Mouse (Mus musculus) MEL (cell line): ENCODE measurements at regions not wholly inside any gene's neighbourhood (a gene's known extent, or its start where the extent isn't known, plus 50 kb on each side); places are given as distances from the start of the nearest gene placed in this dataset.

ENCODE experiments used
- DNase-seq: peaks from one replicate; pipeline ENCODE4 v3.0.0; 2011; ENCODE audit warnings: low read depth, low spot score
- H3K27ac ChIP-seq: 2 replicates; pipeline ENCODE4 v1.5.1; 2012; ENCODE audit warnings: low read depth, mild to moderate bottlenecking, control low read depth, low read length, moderate library complexity; ENCODE audit not compliant: control insufficient read depth
- H3K27me3 ChIP-seq, 2 experiments: fragments of 150-350 bp in 1 of 2; sonication (generic) in 1 of 2; 2 replicates each; pipeline ENCODE4 v1.6.1; 2012; ENCODE audit warnings: low read length in 2 of 2, mild to moderate bottlenecking in 2 of 2, improper control_type of control experiment in 1 of 2, moderate library complexity in 1 of 2; ENCODE audit not compliant: insufficient read depth in 2 of 2, control insufficient read depth in 1 of 2
- H3K36me3 ChIP-seq, 2 experiments: 2 replicates each; pipeline ENCODE4 v1.6.1; 2012 to 2014; ENCODE audit warnings: low read length in 2 of 2, improper control_type of control experiment in 1 of 2, inconsistent platforms in 1 of 2, mild to moderate bottlenecking in 1 of 2; ENCODE audit not compliant: insufficient read depth in 2 of 2, control insufficient read depth in 1 of 2
- H3K4me1 ChIP-seq, 2 experiments: fragments of 150-350 bp in 1 of 2; sonication (generic) in 1 of 2; 2 replicates each; pipeline ENCODE4 v1.6.1; 2012; ENCODE audit warnings: low read length in 2 of 2, improper control_type of control experiment in 1 of 2, mild to moderate bottlenecking in 1 of 2; ENCODE audit not compliant: insufficient read depth in 2 of 2, control insufficient read depth in 1 of 2
- H3K4me3 ChIP-seq, 2 experiments: fragments of 150-350 bp in 1 of 2; sonication (generic) in 1 of 2; 2 replicates each; pipeline ENCODE4 v1.5.1; 2012; ENCODE audit warnings: low read depth in 2 of 2, low read length in 2 of 2, mild to moderate bottlenecking in 2 of 2, moderate library complexity in 2 of 2, control low read depth in 1 of 2, improper control_type of control experiment in 1 of 2; ENCODE audit not compliant: control insufficient read depth in 1 of 2, insufficient read depth in 1 of 2
- H3K79me2 ChIP-seq: 2 replicates; pipeline ENCODE4 v1.6.1; 2012; ENCODE audit warnings: mild to moderate bottlenecking, low read length, moderate library complexity; ENCODE audit not compliant: control insufficient read depth, poor library complexity, insufficient read depth
- H3K9ac ChIP-seq: 2 replicates; pipeline ENCODE4 v1.6.1; 2012; ENCODE audit warnings: low read depth, mild to moderate bottlenecking, control low read depth, low read length, moderate library complexity; ENCODE audit not compliant: control insufficient read depth, poor library complexity, severe bottlenecking
- H3K9me3 ChIP-seq: fragments of 150-350 bp; sonication (generic); replicated peaks from 2 replicates; pipeline ENCODE4 v1.6.1; 2012; ENCODE audit warnings: mild to moderate bottlenecking, low read length, improper control_type of control experiment, moderate library complexity; ENCODE audit not compliant: insufficient read depth
- BHLHE40 ChIP-seq: IDR thresholded peaks from 2 replicates; pipeline ENCODE4 v1.6.1; 2012; ENCODE audit warnings: low read depth, mild to moderate bottlenecking, inconsistent platforms, low read length, improper control_type of control experiment, borderline replicate concordance
- CHD1 ChIP-seq: IDR thresholded peaks from 2 replicates; pipeline ENCODE4 v1.6.1; 2012; ENCODE audit warnings: low read depth, mild to moderate bottlenecking, inconsistent platforms, low read length, improper control_type of control experiment
- CHD2 ChIP-seq: IDR thresholded peaks from 2 replicates; pipeline ENCODE4 v1.6.1; 2011; ENCODE audit warnings: low read length, improper control_type of control experiment
- ELF1 ChIP-seq: IDR thresholded peaks from 2 replicates; pipeline ENCODE4 v1.6.1; 2014; ENCODE audit warnings: low read depth, mild to moderate bottlenecking, inconsistent platforms, low read length, improper control_type of control experiment, moderate library complexity
- GABPA ChIP-seq: IDR thresholded peaks from 2 replicates; pipeline ENCODE4 v1.6.1; 2012; ENCODE audit warnings: low read depth, mild to moderate bottlenecking, inconsistent platforms, low read length, improper control_type of control experiment, moderate library complexity
- GATA1 ChIP-seq: IDR thresholded peaks from 2 replicates; pipeline ENCODE4 v1.6.1; 2011; ENCODE audit warnings: low read depth, low read length, improper control_type of control experiment
- JUND ChIP-seq: IDR thresholded peaks from 2 replicates; pipeline ENCODE4 v1.6.1; 2011; ENCODE audit warnings: low read depth, mild to moderate bottlenecking, improper control_type of control experiment, low read length
- KAT2A ChIP-seq: conservative IDR thresholded peaks from 2 replicates; pipeline ENCODE4 v1.6.1; 2012; ENCODE audit warnings: low read depth, low read length, improper control_type of control experiment, inconsistent platforms
- MEF2A ChIP-seq: IDR thresholded peaks from 2 replicates; pipeline ENCODE4 v1.6.1; 2014; ENCODE audit warnings: low read depth, mild to moderate bottlenecking, inconsistent platforms, low read length, improper control_type of control experiment; ENCODE audit not compliant: poor library complexity, insufficient replicate concordance, severe bottlenecking; ENCODE audit errors: extremely low read depth
- MYB ChIP-seq: IDR thresholded peaks from 2 replicates; pipeline ENCODE4 v1.6.1; 2011; ENCODE audit warnings: mild to moderate bottlenecking, low read depth, low read length, improper control_type of control experiment
- MYC ChIP-seq: IDR thresholded peaks from 2 replicates; pipeline ENCODE4 v1.6.1; 2011; ENCODE audit warnings: low read depth, mild to moderate bottlenecking, low read length, improper control_type of control experiment, moderate library complexity
- NELFE ChIP-seq: IDR thresholded peaks from 2 replicates; pipeline ENCODE4 v1.6.1; 2011; ENCODE audit warnings: low read depth, low read length, improper control_type of control experiment
- NRF1 ChIP-seq: IDR thresholded peaks from 2 replicates; pipeline ENCODE4 v1.6.1; 2014; ENCODE audit warnings: low read depth, mild to moderate bottlenecking, inconsistent platforms, low read length, improper control_type of control experiment, moderate library complexity; ENCODE audit not compliant: poor library complexity, insufficient read depth, severe bottlenecking
- POLR2A ChIP-seq, 2 experiments: IDR thresholded peaks; 2 replicates each; pipeline ENCODE4 v1.6.1; 2011 to 2012; ENCODE audit warnings: low read length in 2 of 2, mild to moderate bottlenecking in 2 of 2, control low read depth in 1 of 2, improper control_type of control experiment in 1 of 2, low read depth in 1 of 2, moderate library complexity in 1 of 2; ENCODE audit not compliant: control insufficient read depth in 1 of 2, insufficient read depth in 1 of 2, poor library complexity in 1 of 2
- RAD21 ChIP-seq: IDR thresholded peaks from 2 replicates; pipeline ENCODE4 v1.6.1; 2011; ENCODE audit warnings: mild to moderate bottlenecking, low read depth, low read length, improper control_type of control experiment
- SIN3A ChIP-seq: IDR thresholded peaks from 2 replicates; pipeline ENCODE4 v1.6.1; 2012; ENCODE audit warnings: low read length, improper control_type of control experiment, inconsistent platforms
- USF1 ChIP-seq: IDR thresholded peaks from 2 replicates; pipeline ENCODE4 v1.6.1; 2014; ENCODE audit warnings: low read depth, mild to moderate bottlenecking, inconsistent platforms, low read length, improper control_type of control experiment, moderate library complexity
- ZC3H11A ChIP-seq: IDR thresholded peaks from 2 replicates; pipeline ENCODE4 v1.6.1; 2012; ENCODE audit warnings: low read depth, mild to moderate bottlenecking, inconsistent platforms, low read length, improper control_type of control experiment

- no peak for TF ChIP-seq USF1
- TF ChIP-seq CHD1 = no peak
- TF ChIP-seq GATA1 = no peak
- no peak for TF ChIP-seq BHLHE40
- no peak for TF ChIP-seq JUND
- no peak for TF ChIP-seq MYB
- TF ChIP-seq GABPA = no peak
- TF ChIP-seq KAT2A = no peak
- TF ChIP-seq CHD2 = no peak
- TF ChIP-seq ELF1 = no peak
- no peak for TF ChIP-seq MEF2A
- TF ChIP-seq NRF1 = no peak
- no peak for TF ChIP-seq RAD21
- TF ChIP-seq POLR2A (IDR thresholded peaks at IDR 0.05; ENCODE audit: control insufficient read depth in 1 of 2, insufficient read depth in 1 of 2, low read depth in 1 of 2, low read length in 2 of 2, poor library complexity in 1 of 2) = no peak
- TF ChIP-seq MYC = no peak
- TF ChIP-seq NELFE = no peak
- TF ChIP-seq ZC3H11A = no peak
- no peaks in the 10 kb centered on the region for H3K27me3 ChIP-seq
- no peaks in the 10 kb centered on the region for H3K79me2 ChIP-seq
- H3K27ac ChIP-seq = no peak overlapping the region
- H3K9ac ChIP-seq = no peak overlapping the region
- no peak for DNase-seq
- no peaks in the 10 kb centered on the region for H3K9me3 ChIP-seq
- H3K4me1 ChIP-seq = no peaks in the 10 kb centered on the region
- no peak overlapping the region for H3K4me3 ChIP-seq
- no peaks in the 10 kb centered on the region for H3K36me3 ChIP-seq
Observed at GRCm38 (mm10) chr3:130850766-130851308, 120.6 kb upstream of the Rpl34 start.

- DNase-seq = no peak
- H3K4me3 ChIP-seq = no peak overlapping the region
Observed at GRCm38 (mm10) chr3:130841755-130842154, 111.6 kb upstream of the Rpl34 start.

More at GRCm38 (mm10) chr3:130841755-130842154, 111.6 kb upstream of the Rpl34 start:
- Histone ChIP-seq H3K9ac (no peak overlapping the region), H3K9me3 (no peaks in the 10 kb centered on the region), H3K27me3 (no peaks in the 10 kb centered on the region), H3K4me1 (no peaks in the 10 kb centered on the region), H3K36me3 (no peaks in the 10 kb centered on the region), H3K27ac (no peak overlapping the region), H3K79me2 (no peaks in the 10 kb centered on the region)
- no peak for TF ChIP-seq SIN3A
